In the genomic region with DNA sequence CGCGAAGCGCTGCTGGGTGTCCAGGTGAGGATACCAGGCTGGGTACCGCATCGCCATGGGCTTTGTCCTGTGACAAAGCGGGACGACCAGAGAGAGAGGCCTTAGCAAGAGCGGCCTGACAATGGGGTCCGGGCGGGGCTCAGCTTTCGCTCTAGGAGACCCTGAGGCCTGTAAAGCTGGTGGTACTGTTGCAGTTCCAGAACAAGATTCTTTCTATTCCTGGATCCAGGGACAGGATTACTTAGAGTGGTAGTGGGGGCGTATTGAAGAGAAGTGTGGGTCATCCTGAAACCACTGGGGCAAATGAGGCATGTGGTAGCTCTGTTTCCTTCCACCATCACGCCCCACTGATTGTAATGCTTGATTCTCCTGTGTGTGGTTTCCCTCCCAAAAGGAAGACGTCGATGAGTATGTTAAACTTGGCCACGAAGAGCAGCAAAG, we compare ENCODE assay signal across 8 mouse cellular contexts. TPM values are rescaled to one million over a fixed set of nuclear protein-coding genes. Genes with fewer than 3 reads are reported as not detected.
DNase-seq lines count a peak whose midpoint lies in the region; ATAC-seq and TF ChIP-seq lines count a peak whose summit lies in the region.

No protein-coding gene starts in this region.

- H3K4me2 ChIP-seq in hindbrain, embryonic 13.5 days = peak overlapping the region; percentile 71
- peak overlapping the region; percentile 54 for H3K4me2 ChIP-seq in midbrain, embryonic 11.5 days

- no peaks in the 10 kb centered on the region for H3K27me3 ChIP-seq in hindbrain, embryonic 13.5 days
- no peaks in the 10 kb centered on the region for H3K27me3 ChIP-seq in midbrain, embryonic 11.5 days (ENCODE audit: control insufficient read depth, insufficient read depth, low read length)

- peak overlapping the region; percentile 96 for H3K27ac ChIP-seq in layer of hippocampus, adult 2 months
- peak overlapping the region; percentile 25; the same call in 1 of the 2 replicates for H3K27ac ChIP-seq in brown adipose tissue, adult 24 weeks (replicated peaks; ENCODE audit: low read depth, low read length)
- peak overlapping the region; percentile 98 for H3K27ac ChIP-seq in hindbrain, embryonic 13.5 days
- peak overlapping the region; percentile 71 for H3K27ac ChIP-seq in midbrain, embryonic 11.5 days (ENCODE audit: low read depth, low read length)

- under 1% methylated on average over 16 of the region's 16 CpGs for WGBS in hindbrain, embryonic 13.5 days
- under 1% methylated on average over 16 of the region's 16 CpGs for WGBS in midbrain, embryonic 11.5 days

- TF ChIP-seq CTCF in layer of hippocampus, adult 2 months (conservative IDR thresholded peaks at IDR 0.05) = no peak

- H3K36me3 ChIP-seq in hindbrain, embryonic 13.5 days = peaks cover 22% of the 10 kb centered on the region
- H3K36me3 ChIP-seq in midbrain, embryonic 11.5 days (ENCODE audit: control insufficient read depth, insufficient read depth, low read length) = peaks cover 5% of the 10 kb centered on the region

- no peak for DNase-seq in layer of hippocampus, adult 2 months (ENCODE audit: low spot score in 2 of 2)
- no peak for DNase-seq in layer of hippocampus, postnatal 36 days
- DNase-seq in midbrain, embryonic 11.5 days (ENCODE audit: low spot score, missing footprints) = no peak
- DNase-seq in Muller cell, postnatal 12 days (ENCODE audit: inconsistent ontology term) = no peak
- DNase-seq in cerebellum, adult 9-11 months = no peak
- DNase-seq in cerebellum, adult 9-10 months = no peak

- no peaks in the 10 kb centered on the region for H3K9me3 ChIP-seq in hindbrain, embryonic 13.5 days
- H3K9me3 ChIP-seq in midbrain, embryonic 11.5 days (ENCODE audit: control insufficient read depth, low read length) = no peaks in the 10 kb centered on the region

- H3K4me3 ChIP-seq in layer of hippocampus, adult 2 months = peak overlapping the region; percentile 74
- peak overlapping the region; percentile 87 for H3K4me3 ChIP-seq in brown adipose tissue, adult 24 weeks (ENCODE audit: insufficient read depth, low read depth, low read length)
- peak overlapping the region; percentile 80 for H3K4me3 ChIP-seq in hindbrain, embryonic 13.5 days
- H3K4me3 ChIP-seq in midbrain, embryonic 11.5 days (ENCODE audit: low read depth, low read length) = peak overlapping the region; percentile 64

- H3K9ac ChIP-seq in hindbrain, embryonic 13.5 days = peak overlapping the region; percentile 98
- peak overlapping the region; percentile 94 for H3K9ac ChIP-seq in midbrain, embryonic 11.5 days (ENCODE audit: low read length)

- H3K4me1 ChIP-seq in brown adipose tissue, adult 24 weeks (ENCODE audit: control insufficient read depth, insufficient read depth, insufficient read length, low read length) = no peaks in the 10 kb centered on the region
- H3K4me1 ChIP-seq in hindbrain, embryonic 13.5 days (replicated peaks) = peaks cover 22% of the 10 kb centered on the region
- H3K4me1 ChIP-seq in midbrain, embryonic 11.5 days (ENCODE audit: control insufficient read depth, insufficient read depth, low read length) = peaks cover 10% of the 10 kb centered on the region

- ATAC-seq in hindbrain, embryonic 13.5 days (ENCODE audit: low FRiP score) = no peak; the same call in none of the 2 replicates
- ATAC-seq in midbrain, embryonic 11.5 days (ENCODE audit: low FRiP score) = no peak; the same call in none of the 2 replicates

RNA-seq across cellular contexts. Expression of a gene that starts 0.6 kb away (rescaled TPM):
- total RNA-seq in layer of hippocampus, adult 2 months (2021) = 10 to 100 TPM; 91.8 to 92.3 TPM
- 10 to 100 TPM; 90.4 to 99.0 TPM for total RNA-seq in layer of hippocampus, postnatal 36 days (2021)
- polyA plus RNA-seq in brown adipose tissue, adult 24 weeks (2012; ENCODE audit: insufficient read depth, insufficient read length, missing spikeins) = 15.6 and 19.7 TPM in 2 replicates
- polyA plus RNA-seq in hindbrain, embryonic 13.5 days (2015; fragmentation: Nextera tagmentation; extraction: Ambion mirVana) = 296 and 301 TPM in 2 replicates
- polyA plus RNA-seq in midbrain, embryonic 11.5 days (2014; fragmentation: Nextera tagmentation; extraction: Ambion mirVana) = 435 and 466 TPM in 2 replicates

RNA-seq across cellular contexts. Expression of a gene that starts 31.9 kb away (rescaled TPM):
- not detected for total RNA-seq in layer of hippocampus, adult 2 months (2021)
- total RNA-seq in layer of hippocampus, postnatal 36 days (2021) = not detected
- polyA plus RNA-seq in brown adipose tissue, adult 24 weeks (2012; ENCODE audit: insufficient read depth, insufficient read length, missing spikeins) = not detected in 2 replicates
- not detected in 2 replicates for polyA plus RNA-seq in hindbrain, embryonic 13.5 days (2015; fragmentation: Nextera tagmentation; extraction: Ambion mirVana)
- not detected in 2 replicates for polyA plus RNA-seq in midbrain, embryonic 11.5 days (2014; fragmentation: Nextera tagmentation; extraction: Ambion mirVana)

RNA-seq across cellular contexts. Expression of a gene that starts 47.6 kb away (rescaled TPM):
- 1 to 10 TPM; 2.0 to 4.8 TPM for total RNA-seq in layer of hippocampus, adult 2 months (2021)
- total RNA-seq in layer of hippocampus, postnatal 36 days (2021) = 1 to 10 TPM; 2.7 to 3.7 TPM
- 1.2 and 2.9 TPM in 2 replicates for polyA plus RNA-seq in brown adipose tissue, adult 24 weeks (2012; ENCODE audit: insufficient read depth, insufficient read length, missing spikeins)
- 0.70 and 0.73 TPM in 2 replicates for polyA plus RNA-seq in hindbrain, embryonic 13.5 days (2015; fragmentation: Nextera tagmentation; extraction: Ambion mirVana)
- 0.33 TPM in 1 of 2 replicates, not detected in the other for polyA plus RNA-seq in midbrain, embryonic 11.5 days (2014; fragmentation: Nextera tagmentation; extraction: Ambion mirVana)

Comparison
In these comparisons a context has a peak if more than half of its experiments do, and no peak if none do; other contexts are left out.
1. H3K27ac ChIP-seq: peak in every context shown above with its lines; median percentile 98 in hindbrain, embryonic 13.5 days; 96 in layer of hippocampus, adult 2 months; 71 in midbrain, embryonic 11.5 days; 25 in brown adipose tissue, adult 24 weeks.
2. RNA of a gene that starts 0.6 kb away (polyA plus RNA-seq): 435 to 466 TPM in midbrain, embryonic 11.5 days and 296 to 301 TPM in hindbrain, embryonic 13.5 days; 15.6 to 19.7 TPM in brown adipose tissue, adult 24 weeks; every median in the first group is over 10 times any median in the second.
3. Peak in every context shown above with its lines, with median percentiles within 50 percentile points of each other: H3K4me3 ChIP-seq.